Mouse (Mus musculus) cerebellum, adult 8-10 months (tissue): ENCODE results near the gene Rin2.

ENCODE experiments used
- DNase-seq: peaks from one replicate; pipeline ENCODE4 v3.0.0; 2022

Gene Rin2

GRCm38 (mm10) chr2:145832836-145833221 lies 157.8 kb downstream of the Rin2 start:
- no peak for DNase-seq

DNA sequence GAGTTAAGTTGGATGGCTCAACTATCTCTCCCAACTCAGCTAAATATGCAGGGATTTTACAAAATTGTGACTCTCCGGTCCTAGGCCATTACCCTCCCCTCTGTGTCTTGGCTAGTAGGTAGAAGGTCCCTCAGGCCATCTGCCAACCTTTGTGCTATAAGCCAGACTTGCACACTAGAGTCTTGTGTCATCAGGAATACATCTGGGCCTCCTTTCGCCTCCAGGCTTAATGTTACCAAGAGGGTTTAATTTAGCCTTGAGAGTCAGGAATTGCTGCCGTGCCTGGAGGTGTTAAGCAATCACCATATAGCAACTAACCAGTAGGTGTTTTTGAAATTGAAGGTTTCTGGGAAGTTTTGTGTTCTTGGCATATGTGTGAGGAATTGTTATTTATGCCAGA lies 158.3 kb downstream of the Rin2 start:
- DNase-seq, result no peak

DNA sequence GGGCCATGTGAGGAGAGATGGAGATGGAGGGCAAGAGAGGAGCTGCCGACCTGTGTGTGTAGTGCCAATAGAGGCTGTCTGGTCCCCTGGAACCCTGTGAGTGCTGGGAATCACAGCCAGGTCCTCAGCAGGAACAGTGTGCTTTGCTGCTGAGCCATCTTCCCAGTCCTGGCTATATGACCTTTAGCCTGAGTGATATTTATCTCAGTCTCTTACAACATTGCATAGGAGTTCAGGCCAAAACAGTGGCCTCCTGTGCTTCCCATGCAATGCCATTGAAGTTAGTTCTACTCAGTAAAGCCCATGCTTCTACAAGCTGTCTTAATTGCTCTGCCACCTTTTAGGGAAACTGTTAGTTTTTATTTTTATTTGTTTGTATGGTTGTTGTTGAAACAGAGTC lies 160.9 kb downstream of the Rin2 start:
- DNase-seq, result no peak

DNA sequence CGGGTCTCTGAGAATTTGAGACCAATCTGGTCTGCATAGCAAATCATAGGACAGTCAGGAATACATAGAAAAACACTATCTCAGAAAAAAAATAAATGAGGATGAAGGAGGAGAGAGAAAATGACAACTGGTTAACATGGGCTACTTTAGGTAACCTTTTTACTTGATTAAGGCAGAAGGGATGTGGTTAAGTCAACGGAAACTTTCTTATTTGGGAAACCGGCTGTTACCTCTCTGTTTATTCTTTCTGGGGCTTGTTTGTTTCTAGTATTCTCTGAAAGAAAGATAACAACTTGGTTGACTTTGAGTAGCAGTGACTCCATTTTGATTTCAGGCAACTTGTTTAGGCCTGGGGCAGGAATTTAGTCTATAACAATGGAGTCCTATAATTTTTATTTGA lies 163.7 kb downstream of the Rin2 start:
- no peak for DNase-seq

GRCm38 (mm10) chr2:145839565-145840315 lies 164.7 kb downstream of the Rin2 start:
- DNase-seq, result no peak

DNA sequence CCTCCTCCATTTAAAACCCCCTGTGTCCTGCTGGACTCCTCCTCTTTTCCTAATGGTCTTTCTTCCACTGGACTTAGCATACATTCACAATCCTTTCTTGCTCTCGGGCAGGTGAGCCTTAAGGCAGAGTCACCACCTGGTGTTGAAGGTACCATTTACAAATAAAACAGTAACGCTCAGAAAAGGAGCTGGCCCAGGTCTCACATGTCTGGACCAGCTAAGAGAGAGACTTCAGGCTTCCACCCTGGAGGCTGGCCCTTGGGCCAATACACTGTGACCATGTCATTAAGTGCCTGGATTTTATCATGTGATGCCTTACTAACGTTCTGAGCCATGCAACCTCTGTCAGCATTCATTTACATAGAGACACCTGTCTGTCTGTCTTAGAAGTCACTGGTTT lies 165.3 kb downstream of the Rin2 start:
- no peak for DNase-seq

GRCm38 (mm10) chr2:145840910-145841870 lies 166.2 kb downstream of the Rin2 start:
- no peak for DNase-seq

- no peak for DNase-seq
These were observed 168.3 kb downstream of the Rin2 start for GRCm38 (mm10) chr2:145843322-145843721.

- no peak for DNase-seq
These were observed 171.6 kb downstream of the Rin2 start for GRCm38 (mm10) chr2:145846595-145846994.

GRCm38 (mm10) chr2:145849170-145849905 lies 174.3 kb downstream of the Rin2 start:
- no peak for DNase-seq

DNA sequence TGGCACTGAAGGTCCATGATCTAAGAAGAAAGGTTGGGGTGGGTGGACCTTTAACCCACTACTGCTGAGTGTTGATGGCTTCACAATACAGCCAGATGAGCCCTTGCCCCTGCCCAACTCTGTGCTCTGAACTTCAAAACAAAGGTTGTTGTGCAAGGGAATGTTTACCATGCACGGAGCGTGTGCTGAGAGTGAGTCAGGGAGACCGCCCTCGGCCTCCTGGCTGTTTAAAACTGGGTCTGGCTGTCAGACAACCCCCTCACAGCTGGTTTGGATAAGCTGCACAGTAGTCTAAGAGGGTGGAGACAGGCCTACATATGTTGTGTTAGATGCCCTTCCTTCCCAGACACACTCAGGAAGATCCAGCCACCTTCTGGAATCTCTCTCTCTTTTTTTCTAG lies 175.8 kb downstream of the Rin2 start:
- no peak for DNase-seq

- DNase-seq, result no peak
These were observed 180.8 kb downstream of the Rin2 start for GRCm38 (mm10) chr2:145855831-145856230.

- DNase-seq, result no peak
These were observed 182.8 kb downstream of the Rin2 start for GRCm38 (mm10) chr2:145857864-145858263.

DNA sequence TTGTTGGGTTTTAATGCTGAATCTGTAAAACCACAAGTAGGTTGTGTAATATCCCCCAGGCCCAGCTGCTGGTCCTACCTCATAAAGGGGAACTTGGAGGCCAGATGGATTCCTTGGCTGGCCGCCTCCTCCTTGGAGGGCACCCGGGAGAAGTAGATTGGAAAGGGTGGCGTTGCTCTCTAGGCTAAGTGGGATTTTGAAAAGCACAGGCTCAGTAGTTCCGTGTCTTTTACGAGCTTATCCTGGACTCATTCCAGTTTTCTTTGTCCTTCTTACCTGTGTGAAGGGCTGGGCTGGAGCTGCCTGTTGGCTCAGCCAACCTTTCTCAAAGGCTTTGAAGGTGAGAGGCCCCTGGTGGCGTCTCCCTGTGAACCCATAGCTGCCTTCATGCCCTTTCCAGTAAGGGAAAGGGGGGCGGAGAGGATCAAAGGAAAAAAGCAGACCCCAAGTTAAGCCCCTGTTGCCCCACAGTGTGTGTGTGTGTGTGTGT lies 184.5 kb downstream of the Rin2 start:
- DNase-seq, result peak; percentile 45

DNA sequence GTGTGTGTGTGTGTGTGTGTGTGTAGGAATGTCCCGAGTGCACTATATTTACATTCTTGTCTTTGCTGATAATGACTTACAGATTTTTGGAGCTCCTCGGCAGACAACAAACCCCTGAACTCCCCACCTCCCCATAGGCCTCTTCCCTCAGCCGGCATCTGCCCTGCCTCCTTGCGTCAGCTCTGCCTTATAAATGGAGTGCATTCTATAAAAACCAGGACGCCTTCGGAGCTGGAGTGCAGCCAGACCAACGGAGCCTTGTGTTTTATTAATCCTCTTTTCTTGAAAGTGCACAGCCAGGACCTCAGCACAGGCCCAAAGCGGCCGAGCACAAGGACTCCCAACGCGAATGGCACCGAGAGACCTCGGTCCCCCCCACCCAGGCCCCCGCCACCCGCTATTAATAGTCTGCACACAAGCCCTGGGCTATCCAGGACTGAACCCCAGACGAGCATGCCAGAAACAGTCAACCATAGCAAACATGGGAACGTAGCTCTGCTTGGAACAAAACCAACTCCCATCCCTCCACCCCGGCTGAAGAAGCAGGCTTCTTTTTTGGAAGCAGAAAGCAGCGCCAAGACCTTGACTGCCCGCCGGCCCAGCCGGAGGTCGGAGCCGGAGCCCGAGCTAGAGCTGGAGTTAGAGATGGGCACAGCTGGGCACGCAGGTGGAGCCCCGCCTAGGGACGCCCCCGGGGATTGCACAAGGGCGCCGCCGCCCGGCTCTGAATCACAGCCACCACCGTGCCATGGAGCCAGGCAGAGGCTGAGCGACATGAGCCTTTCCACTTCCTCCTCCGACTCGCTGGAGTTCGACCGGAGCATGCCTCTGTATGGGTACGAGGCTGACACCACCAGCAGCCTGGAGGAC lies 185.2 kb downstream of the Rin2 start:
- peak; percentile 79 for DNase-seq

DNA sequence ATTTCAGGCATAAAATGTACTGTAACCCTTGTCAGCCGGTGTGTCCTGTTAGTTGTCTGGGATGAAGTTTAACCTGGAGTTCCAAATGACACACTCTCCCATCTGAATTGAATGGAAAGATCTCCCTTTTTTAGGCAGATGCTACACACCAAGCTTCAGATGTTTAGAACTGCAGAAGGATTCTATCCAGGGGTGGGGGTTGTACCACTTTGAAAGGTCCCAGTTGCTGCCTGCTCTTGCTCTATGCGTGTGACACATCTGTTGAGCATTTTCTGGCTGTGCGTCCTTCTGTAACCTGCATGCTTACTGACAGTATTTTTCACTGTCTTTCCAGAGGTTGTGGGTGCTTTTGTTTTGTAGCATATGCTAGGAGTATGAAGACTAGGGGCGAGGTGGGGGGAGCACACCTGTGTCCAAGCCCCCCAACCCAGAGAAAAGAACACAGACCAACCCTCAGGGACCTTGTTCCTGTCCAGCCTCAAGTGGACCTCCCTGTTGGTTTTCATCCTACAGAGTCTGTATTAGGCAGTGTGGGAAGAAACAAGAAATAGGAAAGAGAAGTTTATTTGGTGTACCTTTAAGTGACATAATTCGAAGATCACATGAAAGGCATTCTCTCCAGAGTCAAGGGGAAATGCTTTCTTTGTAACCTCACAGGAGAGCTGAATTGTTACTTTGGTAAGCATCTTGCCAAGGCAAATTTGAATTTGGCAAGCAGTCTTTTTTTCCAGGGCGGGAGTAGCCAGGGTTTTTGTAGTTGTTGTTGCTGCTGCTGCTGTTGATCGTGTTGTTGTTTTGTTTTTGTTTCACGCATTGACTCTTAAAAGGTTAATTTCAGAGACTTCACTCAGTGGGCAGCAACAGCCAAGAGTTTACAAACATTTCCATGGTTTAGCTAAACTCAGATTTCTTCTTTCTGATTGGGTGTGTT lies 186.4 kb downstream of the Rin2 start:
- no peak for DNase-seq

DNA sequence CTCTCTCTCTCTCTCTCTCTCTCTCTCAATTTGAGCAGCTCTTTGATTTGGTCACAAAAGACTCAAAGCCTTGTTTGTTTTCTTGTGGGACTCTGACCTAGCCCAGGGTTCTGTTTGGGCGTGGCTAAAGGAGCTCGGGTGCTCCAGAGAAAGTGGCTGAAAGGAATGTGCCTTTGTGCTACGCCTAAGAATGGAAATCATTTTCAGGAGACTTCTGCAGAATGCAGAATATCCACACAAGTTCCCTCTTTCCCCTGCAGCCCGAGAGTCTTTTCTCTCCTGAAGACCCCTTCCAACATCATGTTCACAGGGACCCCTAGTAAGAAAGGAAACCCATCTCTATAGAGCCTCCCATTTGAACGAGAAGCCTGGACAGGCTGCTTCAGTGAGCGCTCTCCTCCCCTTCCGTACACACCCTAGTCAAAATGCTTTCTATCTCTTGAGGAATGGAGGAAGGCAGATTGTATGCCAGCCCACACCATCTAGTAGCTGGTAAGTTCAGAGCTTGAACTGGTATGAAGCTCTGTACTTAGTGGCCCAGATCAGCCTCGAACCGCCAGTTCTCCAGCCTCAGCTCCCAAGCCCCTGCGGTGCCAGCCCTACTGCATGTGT lies 187.3 kb downstream of the Rin2 start:
- no peak for DNase-seq

DNA sequence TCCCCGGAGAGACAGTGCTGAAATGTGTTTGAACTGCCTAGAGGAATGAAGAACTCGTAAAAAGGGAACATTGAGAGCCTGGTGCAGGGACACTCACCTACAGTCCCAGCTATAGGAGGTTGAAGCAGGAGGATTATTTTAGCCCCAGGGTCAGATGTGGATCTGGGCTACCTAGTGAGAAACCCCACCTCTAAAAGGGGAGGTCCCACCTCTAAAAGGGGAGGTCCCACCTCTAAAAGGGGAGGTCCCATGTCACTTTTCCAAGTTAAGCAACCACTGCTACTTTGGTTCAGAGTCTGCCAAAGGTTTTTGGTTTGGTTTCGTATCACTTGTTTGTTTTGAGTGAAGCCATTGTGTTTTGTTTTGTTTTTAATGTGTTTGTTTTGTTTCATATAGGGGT lies 190.3 kb downstream of the Rin2 start:
- DNase-seq, result no peak

- no peak for DNase-seq
These were observed 191.2 kb downstream of the Rin2 start for GRCm38 (mm10) chr2:145866238-145866637.

- no peak for DNase-seq
These were observed 191.9 kb downstream of the Rin2 start for GRCm38 (mm10) chr2:145866695-145867449.
